Mouse (Mus musculus) testis, postnatal 10 days (tissue): ENCODE measurements around the gene Agbl1.

ENCODE experiments used
- DNase-seq: peaks from one replicate; pipeline ENCODE4 v3.0.0; 2021; ENCODE audit warnings: low spot score

The Agbl1 gene

GRCm38 (mm10) chr7:76935219-76935618 is 705.5 kb downstream of the Agbl1 start:
- no peak for DNase-seq

DNA sequence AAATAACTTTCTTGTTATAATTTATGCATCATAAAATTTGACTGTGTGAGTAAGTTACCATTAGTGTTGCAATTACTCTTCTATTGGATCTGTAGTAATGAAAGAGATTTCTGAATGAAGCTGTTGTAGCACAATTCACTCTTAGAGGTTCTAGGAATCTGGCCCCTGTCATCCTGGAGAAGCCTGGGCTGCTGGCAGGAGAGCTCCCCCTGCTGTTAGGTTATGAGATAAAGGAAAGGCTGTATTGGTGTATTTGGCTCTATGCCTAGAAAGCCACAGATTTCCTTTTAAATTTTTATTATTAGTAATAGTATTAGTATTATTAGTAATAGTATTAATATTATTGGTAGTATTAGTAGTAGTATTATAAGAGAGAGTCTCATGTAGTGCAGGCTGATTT is 711.8 kb downstream of the Agbl1 start:
- DNase-seq: no peak

DNA sequence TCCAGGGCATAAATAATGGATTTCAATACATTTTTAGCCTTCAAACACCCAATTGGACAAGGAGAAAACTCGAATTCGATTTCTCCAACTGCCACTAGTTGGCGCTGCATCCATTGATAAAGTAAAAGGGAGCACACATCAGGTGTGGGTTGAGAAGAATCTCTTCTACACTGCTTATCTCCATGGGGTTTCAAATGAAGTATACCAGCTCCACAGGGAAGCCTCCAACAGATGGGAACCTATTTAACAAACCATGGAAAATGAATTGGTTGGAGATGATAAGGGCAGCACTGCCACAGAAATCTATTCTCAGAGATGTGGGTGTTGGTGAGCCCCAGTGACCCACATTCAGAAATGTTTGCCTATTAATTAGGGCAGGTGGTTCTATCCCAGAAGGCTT is 741.6 kb downstream of the Agbl1 start:
- DNase-seq: no peak

- no peak for DNase-seq
These were observed 779.9 kb downstream of the Agbl1 start for GRCm38 (mm10) chr7:77009571-77009970.

DNA sequence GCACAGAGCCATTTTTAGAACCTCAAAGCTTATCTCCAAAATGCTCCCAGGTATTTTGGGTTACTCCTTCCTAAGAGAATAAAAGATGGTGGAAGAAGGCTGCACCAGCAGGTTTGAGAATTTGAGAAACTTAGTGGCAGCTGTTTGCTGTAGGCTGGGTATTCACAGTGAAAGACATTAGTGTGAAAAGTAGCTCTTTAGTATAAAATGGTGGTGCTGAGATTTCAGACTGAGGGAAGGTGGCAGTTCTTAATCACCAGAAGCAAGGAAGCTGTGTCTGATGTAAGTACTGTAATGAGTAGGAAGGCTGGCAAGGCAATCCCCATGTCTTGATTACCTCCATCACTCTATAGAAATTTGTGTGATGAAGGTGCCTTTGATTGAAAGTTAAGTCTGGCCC is 799.3 kb downstream of the Agbl1 start:
- DNase-seq: no peak

DNA sequence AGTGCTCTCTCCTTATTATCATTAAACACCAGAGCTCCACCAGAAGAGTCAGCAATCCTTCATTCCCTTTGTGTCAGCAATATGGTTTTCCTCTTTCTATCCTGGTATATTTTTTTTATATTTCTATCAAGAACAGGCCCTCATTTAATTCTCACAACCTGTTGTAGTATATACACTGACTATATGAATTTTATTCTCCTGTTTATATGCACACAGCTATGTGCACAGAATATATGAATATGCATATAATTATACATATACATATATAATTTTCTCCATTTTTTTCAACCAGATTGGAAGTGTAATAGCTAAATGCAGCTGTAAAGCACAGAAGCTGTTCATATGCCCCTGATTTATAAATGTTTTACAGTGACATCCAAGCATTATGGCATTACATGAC is 846.3 kb downstream of the Agbl1 start:
- DNase-seq: no peak

DNA sequence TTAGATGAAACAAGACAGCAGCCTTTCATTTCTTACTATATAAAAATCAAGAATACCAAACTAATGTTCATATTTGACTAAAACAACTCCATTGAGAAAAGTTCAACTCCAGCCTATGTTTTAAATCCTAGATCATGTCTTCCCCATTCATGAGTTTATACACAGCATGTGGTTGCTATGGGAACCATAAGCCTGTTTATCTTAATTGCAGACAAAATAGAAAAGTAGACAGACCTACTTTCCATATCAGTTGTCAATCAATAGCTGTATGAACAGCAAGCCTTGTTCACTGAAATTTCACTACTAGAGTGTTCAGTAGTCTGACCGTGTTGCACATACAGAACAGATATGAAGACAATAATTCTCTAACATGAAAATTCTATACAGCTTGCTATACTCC is 857.6 kb downstream of the Agbl1 start:
- DNase-seq: no peak

DNA sequence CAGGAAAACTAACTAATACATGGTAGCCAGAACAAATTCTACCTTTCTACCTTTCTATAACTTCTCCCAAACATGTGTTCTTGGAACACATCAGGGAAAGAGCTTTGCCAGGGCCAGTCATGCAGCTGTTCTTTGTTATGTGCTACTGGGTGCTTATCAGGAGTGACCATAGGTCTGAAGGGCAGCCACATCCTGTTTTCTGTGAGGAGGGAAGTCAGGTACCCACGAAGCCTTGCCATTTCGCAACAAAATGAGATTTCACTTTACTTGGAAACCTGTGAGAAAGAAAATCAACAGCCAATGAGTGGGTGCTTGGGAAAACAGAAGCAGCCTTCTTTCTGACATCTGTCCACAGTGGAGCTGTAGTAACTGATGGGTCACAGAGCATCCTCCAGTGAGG is 865.5 kb downstream of the Agbl1 start:
- no peak for DNase-seq

DNA sequence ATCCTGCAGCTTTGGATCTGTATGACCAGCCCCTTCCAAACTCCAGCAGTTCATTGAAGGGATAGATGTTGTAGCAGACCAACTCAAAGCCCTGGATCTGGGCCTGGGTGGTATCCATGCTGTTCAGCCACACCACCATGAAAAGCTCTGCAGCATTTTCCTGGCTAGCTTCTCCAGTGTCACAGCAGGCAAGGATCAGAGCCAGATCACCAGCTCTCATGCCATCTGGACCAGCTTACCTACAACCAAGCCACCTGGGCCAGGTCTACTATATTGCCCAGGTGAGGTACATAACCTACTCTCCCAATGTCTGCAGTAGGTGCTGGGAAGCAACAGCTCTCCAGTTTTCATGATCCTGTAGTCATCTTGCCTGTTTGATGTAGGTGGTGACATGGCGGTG is 884.3 kb downstream of the Agbl1 start:
- no peak for DNase-seq

DNA sequence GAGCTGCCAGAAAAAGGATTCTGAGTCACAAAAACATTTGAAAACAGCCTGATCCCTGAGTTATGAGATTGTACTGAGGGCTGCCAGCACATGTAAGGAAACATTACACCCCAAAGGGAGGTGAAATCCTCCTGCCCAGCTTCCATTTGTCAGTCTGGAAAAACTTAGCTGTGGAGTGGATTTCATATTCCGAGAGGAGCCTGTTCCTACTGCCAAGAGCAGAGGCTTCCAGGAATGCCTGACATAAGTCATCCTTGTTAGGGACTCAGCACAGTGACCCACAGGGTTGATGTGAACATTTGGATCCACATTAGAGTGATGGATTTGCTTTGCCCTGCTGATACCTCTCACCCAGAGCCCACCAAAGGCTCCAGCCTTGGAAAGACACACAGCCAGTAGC is 899.4 kb downstream of the Agbl1 start:
- DNase-seq: no peak

GRCm38 (mm10) chr7:77131950-77132349 is 902.3 kb downstream of the Agbl1 start:
- DNase-seq: no peak

GRCm38 (mm10) chr7:77132615-77133420 is 903.1 kb downstream of the Agbl1 start:
- peak; percentile 54 for DNase-seq

DNA sequence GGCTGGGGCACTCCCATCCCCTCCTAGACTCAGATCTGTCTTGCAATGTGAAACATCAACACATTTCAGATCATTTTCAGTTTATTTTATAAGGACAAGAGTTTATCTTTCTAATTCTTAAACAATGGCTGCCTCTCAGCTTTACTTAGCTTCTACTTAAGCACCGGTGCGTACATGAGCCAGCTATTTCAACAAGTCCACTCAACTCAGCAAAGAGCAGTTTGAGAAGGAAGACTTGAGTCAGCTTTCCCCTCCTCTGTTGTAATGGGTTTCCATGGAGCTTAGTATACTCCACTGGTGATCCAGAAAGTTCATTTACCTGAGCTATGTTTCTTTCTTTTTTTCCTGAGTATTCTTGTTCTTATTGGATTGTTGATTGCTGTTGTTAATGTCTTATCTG is 905.2 kb downstream of the Agbl1 start:
- no peak for DNase-seq

- DNase-seq: no peak
These were observed 909.0 kb downstream of the Agbl1 start for GRCm38 (mm10) chr7:77138707-77139106.

DNA sequence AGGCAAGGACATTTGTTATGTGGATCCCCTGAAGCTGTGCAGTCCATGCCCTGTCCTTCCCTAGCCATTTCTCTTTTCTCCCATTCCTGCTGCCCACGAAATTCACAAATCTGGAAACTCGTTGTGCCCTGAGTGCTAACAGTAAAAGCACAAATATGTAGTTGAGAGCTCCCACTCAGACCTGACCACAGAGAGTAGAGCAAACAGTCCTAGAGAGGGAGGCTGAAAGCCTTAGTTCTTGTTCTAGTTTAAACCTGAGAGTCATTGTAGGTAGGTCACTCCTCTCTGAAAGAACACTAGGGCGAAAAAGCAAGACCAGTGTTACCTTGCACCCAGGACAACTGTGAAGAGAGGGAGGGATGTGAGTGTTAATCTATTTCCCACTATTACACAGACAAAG is 917.8 kb downstream of the Agbl1 start:
- DNase-seq: no peak

DNA sequence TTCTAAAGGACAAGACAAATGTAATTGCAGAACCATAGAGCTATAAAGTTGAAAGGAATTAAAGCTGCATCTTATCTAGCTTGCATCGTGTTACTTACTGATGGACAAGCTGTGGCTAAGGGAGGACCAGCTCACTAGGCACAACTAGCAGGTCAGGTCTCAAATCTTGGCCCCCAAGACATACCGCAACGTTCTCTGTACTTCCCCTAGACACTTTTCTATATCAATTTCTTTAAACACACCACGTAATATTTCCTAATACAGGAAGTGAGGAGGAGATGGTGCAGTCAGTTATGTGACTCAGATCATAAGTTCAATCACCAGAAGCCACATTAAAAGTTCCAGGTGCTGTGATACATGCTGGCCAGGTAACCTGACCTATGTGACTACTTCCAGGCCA is 919.1 kb downstream of the Agbl1 start:
- no peak for DNase-seq

GRCm38 (mm10) chr7:77149846-77150245 is 920.2 kb downstream of the Agbl1 start:
- DNase-seq: no peak

DNA sequence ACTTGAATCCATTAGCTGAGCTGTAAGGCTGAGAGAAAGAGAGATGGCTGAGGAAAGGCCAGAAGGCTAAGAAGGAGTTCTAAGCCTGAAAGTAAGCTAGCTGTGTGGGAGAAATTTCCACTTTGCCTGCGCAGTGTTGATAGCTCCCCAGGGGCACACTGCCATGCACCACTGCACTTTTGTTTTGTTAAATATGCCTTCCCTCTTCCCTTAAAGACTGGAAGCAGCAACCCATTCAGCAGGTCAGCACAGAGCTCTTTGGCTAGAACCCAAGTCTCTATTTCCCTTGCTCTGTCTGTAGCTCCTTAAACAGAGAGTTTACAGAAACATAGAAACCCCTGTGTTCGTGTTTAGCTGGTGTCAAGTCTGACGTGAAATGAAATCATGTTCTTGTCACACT is 922.7 kb downstream of the Agbl1 start:
- no peak for DNase-seq

DNA sequence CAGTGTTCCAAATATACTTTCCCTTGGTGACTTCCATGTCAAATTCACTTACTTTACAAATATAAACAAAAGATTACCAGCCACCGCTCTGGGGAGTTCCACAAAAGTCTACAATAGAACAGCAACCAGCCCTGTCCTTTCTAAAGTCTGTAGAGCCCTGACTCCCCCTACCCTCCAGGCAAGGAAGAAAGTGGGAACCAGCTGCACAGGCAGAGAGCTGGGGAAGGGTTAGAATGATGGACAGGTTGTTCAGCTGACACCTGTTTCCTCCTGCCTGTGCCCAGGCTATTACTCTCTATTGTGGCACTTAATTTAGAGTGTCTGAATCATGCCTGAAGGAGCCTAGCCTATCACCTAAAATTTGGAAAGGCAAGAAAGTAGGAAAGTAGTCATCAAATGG is 923.2 kb downstream of the Agbl1 start:
- DNase-seq: no peak

- no peak for DNase-seq
These were observed 935.2 kb downstream of the Agbl1 start for GRCm38 (mm10) chr7:77164921-77165320.
